Mouse (Mus musculus): Measurements from ENCODE around the gene Pom121. TPM values are rescaled to one million over a fixed set of nuclear protein-coding genes. Genes with fewer than 3 reads are reported as not detected.
A peak's percentile ranks its signal among the peaks of the same experiment; 100 is the strongest.

The Pom121 gene
- polyA plus RNA-seq (2012; rRNA removed): 7.6 and 9.7 TPM in 2 replicates
- polyA plus RNA-seq (2014; fragmentation: Nextera tagmentation; extraction: Ambion mirVana): 5.4 and 7.0 TPM in 2 replicates

DNA sequence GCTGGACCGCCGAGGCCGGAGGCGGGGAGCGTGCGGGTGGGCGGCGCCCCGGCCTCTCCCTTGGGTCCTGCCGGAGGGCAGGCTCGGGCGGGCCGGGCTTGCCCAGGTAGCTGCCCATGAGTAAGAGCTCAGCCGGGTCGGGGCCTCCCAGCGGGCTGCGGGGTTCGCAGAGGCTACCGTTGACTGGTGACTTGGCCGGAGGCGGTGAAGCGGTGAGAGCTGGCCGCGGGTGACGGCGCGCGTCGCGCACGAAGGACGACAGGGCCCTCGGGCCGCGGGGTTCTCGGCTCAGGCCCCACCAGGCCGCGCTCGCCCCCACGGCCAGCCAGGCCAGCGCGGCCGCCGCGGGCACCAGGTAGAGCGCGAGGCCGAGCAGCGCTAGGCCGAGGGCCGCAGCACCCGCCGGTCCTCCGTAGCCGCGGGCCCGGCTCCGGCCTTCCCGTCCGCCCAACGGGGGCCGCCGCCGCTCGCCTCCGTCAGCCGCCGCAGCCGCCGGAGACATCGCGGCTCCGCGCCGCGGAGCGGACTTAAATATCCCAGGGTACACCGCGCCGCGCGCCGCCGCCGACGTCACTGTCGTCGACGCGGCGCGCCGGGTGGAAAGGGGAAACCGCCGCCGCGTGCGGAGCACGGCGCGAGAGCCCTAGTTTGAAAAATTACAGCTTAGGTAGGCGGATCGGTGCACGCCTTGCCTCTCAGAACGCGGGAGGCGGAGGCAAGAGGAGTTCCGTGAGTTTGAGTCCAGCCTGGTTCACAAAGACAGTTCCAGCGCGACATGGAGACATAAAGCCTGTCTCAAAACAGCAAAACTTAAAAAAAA, at the start of gene Pom121:
TSS of gene Pom121 (minus strand) at position 543 of the 820 bp plus-strand sequence.
- Histone ChIP-seq H3K36me3 (replicated peaks; ENCODE audit: control insufficient read depth, insufficient read depth, low read depth) (peaks cover 21% of the 10 kb centered on the region), H3K4me1 (replicated peaks; ENCODE audit: control insufficient read depth in 2 of 2, insufficient read depth in 2 of 2, low read length in 1 of 2) (peaks cover 14% of the 10 kb centered on the region in 2 experiments), H3K9me3 (ENCODE audit: control insufficient read depth, low read length) (no peaks in the 10 kb centered on the region), H3K4me3 (ENCODE audit: insufficient read depth in 1 of 2, low read depth in 2 of 2, low read length in 2 of 2) (peak within 1 kb of the TSS; percentile 91), H3K4me2 (ENCODE audit: low read depth) (peak within 1 kb of the TSS; percentile 87), H3K27ac (peak within 1 kb of the TSS; percentile 76), H3K27me3 (ENCODE audit: control insufficient read depth, insufficient read depth, low read length) (no peaks in the 10 kb centered on the region), H3K9ac (replicated peaks) (peak within 1 kb of the TSS; percentile 95)
- TF ChIP-seq CTCF (IDR thresholded peaks at IDR 0.05; ENCODE audit: low read depth) (no peak), EP300 (IDR thresholded peaks at IDR 0.05; ENCODE audit: low read depth) (no peak)
- ATAC-seq (ENCODE audit: insufficient read depth) (peak; percentile 91), DNase-seq (ENCODE audit: low read depth in 3 of 3, low spot score in 3 of 3) (peak; percentile 75 to 78 (median 78))
- WGBS (ENCODE audit: insufficient replicate concordance): under 1% methylated on average over 95 of the region's 110 CpGs

- Histone ChIP-seq H3K27ac (no peak overlapping the region), H3K27me3 (ENCODE audit: control insufficient read depth, insufficient read depth, low read length) (no peaks in the 10 kb centered on the region), H3K4me1 (replicated peaks; ENCODE audit: control insufficient read depth in 2 of 2, insufficient read depth in 2 of 2, low read length in 1 of 2) (no peaks in the 10 kb centered on the region), H3K9ac (replicated peaks) (no peak overlapping the region), H3K9me3 (ENCODE audit: control insufficient read depth, low read length) (no peaks in the 10 kb centered on the region), H3K4me2 (ENCODE audit: low read depth) (no peak overlapping the region), H3K4me3 (ENCODE audit: insufficient read depth in 1 of 2, low read depth in 2 of 2, low read length in 2 of 2) (no peak overlapping the region), H3K36me3 (replicated peaks; ENCODE audit: control insufficient read depth, insufficient read depth, low read depth) (no peaks in the 10 kb centered on the region)
- ATAC-seq (ENCODE audit: insufficient read depth) (no peak), DNase-seq (ENCODE audit: low read depth in 3 of 3, low spot score in 3 of 3) (no peak)
- WGBS (ENCODE audit: insufficient replicate concordance): 65% methylated on average over 7 of the region's 7 CpGs
- TF ChIP-seq CTCF (IDR thresholded peaks at IDR 0.05; ENCODE audit: low read depth) (no peak), EP300 (IDR thresholded peaks at IDR 0.05; ENCODE audit: low read depth) (no peak)
These were observed 48.1 kb upstream of the Pom121 start for GRCm38 (mm10) chr5:135442430-135442829.

- TF ChIP-seq EP300 (IDR thresholded peaks at IDR 0.05; ENCODE audit: low read depth) (no peak), CTCF (IDR thresholded peaks at IDR 0.05; ENCODE audit: low read depth) (no peak)
- H3K9me3 ChIP-seq (ENCODE audit: control insufficient read depth, low read length): no peaks in the 10 kb centered on the region
- ATAC-seq (ENCODE audit: insufficient read depth) (no peak), DNase-seq (ENCODE audit: low read depth in 3 of 3, low spot score in 3 of 3) (no peak)
- no peak overlapping the region for H3K27ac ChIP-seq
- 69% methylated on average over 10 of the region's 10 CpGs for WGBS (ENCODE audit: insufficient replicate concordance)
- no peak overlapping the region for H3K4me2 ChIP-seq (ENCODE audit: low read depth)
- no peak overlapping the region for H3K9ac ChIP-seq (replicated peaks)
- H3K36me3 ChIP-seq (replicated peaks; ENCODE audit: control insufficient read depth, insufficient read depth, low read depth): no peaks in the 10 kb centered on the region
- H3K27me3 ChIP-seq (ENCODE audit: control insufficient read depth, insufficient read depth, low read length): no peaks in the 10 kb centered on the region
- no peaks in the 10 kb centered on the region for H3K4me1 ChIP-seq (replicated peaks; ENCODE audit: control insufficient read depth in 2 of 2, insufficient read depth in 2 of 2, low read length in 1 of 2)
- H3K4me3 ChIP-seq (ENCODE audit: insufficient read depth in 1 of 2, low read depth in 2 of 2, low read length in 2 of 2): no peak overlapping the region
These were observed 40.7 kb upstream of the Pom121 start for GRCm38 (mm10) chr5:135435039-135435438.

GRCm38 (mm10) chr5:135433861-135434260, 39.5 kb upstream of the Pom121 start:
- H3K4me1 ChIP-seq (replicated peaks; ENCODE audit: control insufficient read depth in 2 of 2, insufficient read depth in 2 of 2, low read length in 1 of 2): no peaks in the 10 kb centered on the region
- H3K27ac ChIP-seq: no peak overlapping the region
- no peaks in the 10 kb centered on the region for H3K9me3 ChIP-seq (ENCODE audit: control insufficient read depth, low read length)
- ATAC-seq (ENCODE audit: insufficient read depth) (no peak), DNase-seq (ENCODE audit: low read depth in 3 of 3, low spot score in 3 of 3) (no peak)
- WGBS (ENCODE audit: insufficient replicate concordance): 86% methylated on average over 4 of the region's 4 CpGs
- TF ChIP-seq EP300 (IDR thresholded peaks at IDR 0.05; ENCODE audit: low read depth) (no peak), CTCF (IDR thresholded peaks at IDR 0.05; ENCODE audit: low read depth) (0 out of 2 replicates have a peak, but pooled peaks have one; percentile 14)
- H3K36me3 ChIP-seq (replicated peaks; ENCODE audit: control insufficient read depth, insufficient read depth, low read depth): no peaks in the 10 kb centered on the region
- no peak overlapping the region for H3K4me2 ChIP-seq (ENCODE audit: low read depth)
- H3K27me3 ChIP-seq (ENCODE audit: control insufficient read depth, insufficient read depth, low read length): no peaks in the 10 kb centered on the region
- no peak overlapping the region for H3K9ac ChIP-seq (replicated peaks)
- H3K4me3 ChIP-seq (ENCODE audit: insufficient read depth in 1 of 2, low read depth in 2 of 2, low read length in 2 of 2): no peak overlapping the region

DNA sequence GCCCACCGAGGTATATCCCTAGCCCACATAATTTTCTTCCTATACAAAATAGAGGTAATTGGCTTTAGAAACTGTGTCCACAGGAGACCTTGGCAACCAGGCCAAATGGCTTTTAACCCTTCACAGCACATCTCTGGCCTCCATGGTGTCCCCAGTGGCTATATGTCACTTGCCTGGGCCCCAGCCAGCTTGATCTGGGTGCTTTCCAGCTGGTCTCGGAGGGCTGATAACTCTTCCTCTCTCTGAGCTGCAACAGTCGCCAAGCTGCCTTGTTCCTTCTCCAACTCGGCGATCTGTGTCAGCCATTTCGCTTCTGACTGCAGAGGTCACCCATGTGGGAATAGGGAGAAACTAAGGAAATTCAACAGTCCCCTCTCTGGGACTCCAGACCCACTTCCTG, 36.8 kb upstream of the Pom121 start:
- TF ChIP-seq EP300 (IDR thresholded peaks at IDR 0.05; ENCODE audit: low read depth) (no peak), CTCF (IDR thresholded peaks at IDR 0.05; ENCODE audit: low read depth) (no peak)
- no peaks in the 10 kb centered on the region for H3K4me1 ChIP-seq (replicated peaks; ENCODE audit: control insufficient read depth in 2 of 2, insufficient read depth in 2 of 2, low read length in 1 of 2)
- 53% methylated on average over 6 of the region's 6 CpGs for WGBS (ENCODE audit: insufficient replicate concordance)
- H3K4me3 ChIP-seq (ENCODE audit: insufficient read depth in 1 of 2, low read depth in 2 of 2, low read length in 2 of 2): no peak overlapping the region
- ATAC-seq (ENCODE audit: insufficient read depth) (no peak), DNase-seq (ENCODE audit: low read depth in 3 of 3, low spot score in 3 of 3) (no peak)
- no peak overlapping the region for H3K4me2 ChIP-seq (ENCODE audit: low read depth)
- no peaks in the 10 kb centered on the region for H3K36me3 ChIP-seq (replicated peaks; ENCODE audit: control insufficient read depth, insufficient read depth, low read depth)
- no peak overlapping the region for H3K9ac ChIP-seq (replicated peaks)
- H3K9me3 ChIP-seq (ENCODE audit: control insufficient read depth, low read length): no peaks in the 10 kb centered on the region
- no peaks in the 10 kb centered on the region for H3K27me3 ChIP-seq (ENCODE audit: control insufficient read depth, insufficient read depth, low read length)
- no peak overlapping the region for H3K27ac ChIP-seq
